Mouse (Mus musculus) kidney, postnatal 0 days (tissue): ENCODE measurements around the gene E130114P18Rik. TPM values are rescaled to one million over a fixed set of nuclear protein-coding genes. Genes with fewer than 3 reads are reported as not detected.

Experiments
- ATAC-seq: fragments of 200-750 bp; cut with Nextera tagmentation; replicated peaks from 2 replicates; pipeline ENCODE4 v1.8.0; 2017; ENCODE audit warnings: low read depth, moderate number of reproducible peaks, moderate TSS enrichment, moderate library complexity; ENCODE audit not compliant: low FRiP score
- DNase-seq: peaks from one replicate; pipeline ENCODE4 v3.0.0-alpha.2; 2016; ENCODE audit warnings: low spot score
- H3K27ac ChIP-seq: fragments of 300-500 bp; sonication (generic); 2 replicates; pipeline ENCODE4 v1.5.1; 2014; ENCODE audit warnings: mild to moderate bottlenecking
- H3K27me3 ChIP-seq: fragments of 300-500 bp; sonication (generic); 2 replicates; pipeline ENCODE4 v1.6.1; 2014; ENCODE audit warnings: low read length, mixed read lengths; ENCODE audit not compliant: insufficient read depth
- H3K36me3 ChIP-seq: fragments of 300-500 bp; sonication (generic); 2 replicates; pipeline ENCODE4 v1.6.1; 2014; ENCODE audit warnings: low read length, mixed read lengths; ENCODE audit not compliant: insufficient read depth
- H3K4me1 ChIP-seq: fragments of 300-500 bp; sonication (generic); replicated peaks from 2 replicates; pipeline ENCODE4 v1.6.1; 2014; ENCODE audit warnings: antibody characterized with exemption, low read length, mixed read lengths; ENCODE audit not compliant: insufficient read depth
- H3K4me2 ChIP-seq: fragments of 300-500 bp; sonication (generic); 2 replicates; pipeline ENCODE4 v1.6.1; 2014; ENCODE audit warnings: mild to moderate bottlenecking, low read length, moderate library complexity, mixed read lengths
- H3K4me3 ChIP-seq: fragments of 300-500 bp; sonication (generic); replicated peaks from 2 replicates; pipeline ENCODE4 v1.5.1; 2014; ENCODE audit warnings: low read depth, low read length
- H3K9ac ChIP-seq: fragments of 300-500 bp; sonication (generic); 2 replicates; pipeline ENCODE4 v1.6.1; 2014; ENCODE audit warnings: low read depth, low read length
- H3K9me3 ChIP-seq: fragments of 300-500 bp; sonication (generic); replicated peaks from 2 replicates; pipeline ENCODE4 v1.6.1; 2016; ENCODE audit warnings: low read length, inconsistent platforms, mixed read lengths
- CTCF ChIP-seq: IDR thresholded peaks from 2 replicates; pipeline ENCODE4 v1.5.1; 2016; ENCODE audit warnings: antibody characterized with exemption, low read depth, mild to moderate bottlenecking, moderate library complexity
- WGBS: fragments of 180-500 bp; shearing (Covaris S2); extraction: QIAGEN DNeasy Blood & Tissue Kit; methylation state at CpG from one replicate; pipeline ENCODE4 v1.1.7; 2014; 5-methylcytosine and 5-hydroxymethylcytosine counted together
- polyA plus RNA-seq: library from polyadenylated mRNA; unstranded; fragments of >200 nt; fragmentation: Nextera tagmentation; extraction: Ambion mirVana; gene quantifications from 2 replicates; pipeline ENCODE4 v1.2.1, GENCODE M21; 2015

The E130114P18Rik gene
- polyA plus RNA-seq, 1 experiment from 2014 or later: 0.38 TPM

GRCm38 (mm10) chr4:97606524-97606923, 171.4 kb downstream of the E130114P18Rik start:
- no peak overlapping the region for H3K27ac ChIP-seq
- WGBS: 74% methylated on average over 8 of the region's 8 CpGs
- H3K4me2 ChIP-seq: no peak overlapping the region
- H3K4me3 ChIP-seq: no peak overlapping the region
- no peak overlapping the region for H3K9ac ChIP-seq
- TF ChIP-seq CTCF: no peak
- DNase-seq (no peak), ATAC-seq (no peak)
- no peaks in the 10 kb centered on the region for H3K4me1 ChIP-seq
- H3K27me3 ChIP-seq: no peaks in the 10 kb centered on the region
- H3K9me3 ChIP-seq: no peaks in the 10 kb centered on the region
- no peaks in the 10 kb centered on the region for H3K36me3 ChIP-seq

- H3K9ac ChIP-seq: no peak overlapping the region
- H3K36me3 ChIP-seq: no peaks in the 10 kb centered on the region
- no peaks in the 10 kb centered on the region for H3K4me1 ChIP-seq
- H3K4me2 ChIP-seq: no peak overlapping the region
- DNase-seq (no peak), ATAC-seq (no peak)
- no peak overlapping the region for H3K4me3 ChIP-seq
- H3K9me3 ChIP-seq: no peaks in the 10 kb centered on the region
- TF ChIP-seq CTCF: no peak
- no peak overlapping the region for H3K27ac ChIP-seq
- no peaks in the 10 kb centered on the region for H3K27me3 ChIP-seq
- 69% methylated on average over 4 of the region's 4 CpGs for WGBS
These were observed 175.3 kb downstream of the E130114P18Rik start for GRCm38 (mm10) chr4:97602579-97602978.

GRCm38 (mm10) chr4:97600875-97601835, 176.7 kb downstream of the E130114P18Rik start:
- Histone ChIP-seq H3K4me3 (no peak overlapping the region), H3K4me1 (no peaks in the 10 kb centered on the region), H3K27me3 (no peaks in the 10 kb centered on the region), H3K4me2 (no peak overlapping the region), H3K36me3 (no peaks in the 10 kb centered on the region), H3K27ac (no peak overlapping the region), H3K9ac (no peak overlapping the region), H3K9me3 (no peaks in the 10 kb centered on the region)
- WGBS: 39% methylated on average over 8 of the region's 8 CpGs
- TF ChIP-seq CTCF: no peak
- no peak for DNase-seq
- ATAC-seq: no peak

DNA sequence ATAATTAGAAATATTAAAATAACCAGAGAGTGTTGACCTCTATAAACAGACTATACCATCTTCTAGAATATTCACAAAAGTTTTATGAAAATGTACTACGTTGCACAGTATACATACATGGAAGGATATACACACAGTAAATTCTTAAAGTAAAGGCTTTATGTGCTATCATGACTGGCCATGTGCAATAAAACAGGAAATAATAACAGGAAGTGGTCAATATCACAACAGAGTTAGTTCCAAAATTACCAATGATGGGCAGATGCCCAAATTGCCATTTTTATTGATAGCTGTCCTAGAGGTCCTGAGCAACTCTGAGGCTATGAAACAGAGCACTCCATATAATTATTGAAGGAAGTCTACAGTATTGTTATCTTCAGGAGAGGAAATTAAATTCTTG, 180.4 kb downstream of the E130114P18Rik start:
- no peak for DNase-seq
- H3K4me3 ChIP-seq: no peak overlapping the region
- H3K9ac ChIP-seq: no peak overlapping the region
- no peaks in the 10 kb centered on the region for H3K4me1 ChIP-seq
- no peaks in the 10 kb centered on the region for H3K36me3 ChIP-seq
- ATAC-seq: no peak
- no peak for TF ChIP-seq CTCF
- H3K27ac ChIP-seq: no peak overlapping the region
- WGBS: 85% methylated on average over 1 of the region's 1 CpGs
- H3K27me3 ChIP-seq: no peaks in the 10 kb centered on the region
- no peak overlapping the region for H3K4me2 ChIP-seq
- no peaks in the 10 kb centered on the region for H3K9me3 ChIP-seq

GRCm38 (mm10) chr4:97596348-97596747, 181.5 kb downstream of the E130114P18Rik start:
- Histone ChIP-seq H3K27me3 (no peaks in the 10 kb centered on the region), H3K9me3 (no peaks in the 10 kb centered on the region), H3K4me1 (no peaks in the 10 kb centered on the region), H3K27ac (no peak overlapping the region), H3K4me2 (no peak overlapping the region), H3K4me3 (no peak overlapping the region), H3K36me3 (no peaks in the 10 kb centered on the region), H3K9ac (no peak overlapping the region)
- DNase-seq: no peak
- TF ChIP-seq CTCF: no peak
- no peak for ATAC-seq
- 79% methylated on average over 9 of the region's 9 CpGs for WGBS

GRCm38 (mm10) chr4:97593869-97594268, 184.0 kb downstream of the E130114P18Rik start:
- Histone ChIP-seq H3K9me3 (no peaks in the 10 kb centered on the region), H3K36me3 (no peaks in the 10 kb centered on the region), H3K9ac (no peak overlapping the region), H3K4me3 (no peak overlapping the region), H3K27me3 (no peaks in the 10 kb centered on the region), H3K27ac (no peak overlapping the region), H3K4me2 (no peak overlapping the region), H3K4me1 (no peaks in the 10 kb centered on the region)
- ATAC-seq (no peak), DNase-seq (no peak)
- TF ChIP-seq CTCF: no peak
- WGBS: 77% methylated on average over 5 of the region's 5 CpGs
